Mouse (Mus musculus): ENCODE data around the gene Rps18. TPM values are rescaled to one million over a fixed set of nuclear protein-coding genes. Genes with fewer than 3 reads are reported as not detected.

Rps18 gene
- polyA plus RNA-seq, 1 experiment, result 771 TPM

- no peak for DNase-seq (ENCODE audit: low read depth)
- TF ChIP-seq CTCF (IDR thresholded peaks at IDR 0.05; ENCODE audit: borderline replicate concordance, extremely low read depth, insufficient read depth, insufficient read length) (no peak), POLR2A (IDR thresholded peaks at IDR 0.05; ENCODE audit: borderline replicate concordance, extremely low read depth, insufficient read depth, insufficient read length, poor library complexity, severe bottlenecking) (no peak)
Measured at GRCm38 (mm10) chr17:33965846-33966550, 10.2 kb upstream of the Rps18 start.

- TF ChIP-seq CTCF (IDR thresholded peaks at IDR 0.05; ENCODE audit: borderline replicate concordance, extremely low read depth, insufficient read depth, insufficient read length), result no peak
- no peak for TF ChIP-seq POLR2A (IDR thresholded peaks at IDR 0.05; ENCODE audit: borderline replicate concordance, extremely low read depth, insufficient read depth, insufficient read length, poor library complexity, severe bottlenecking)
- no peak for DNase-seq (ENCODE audit: low read depth)
Measured at GRCm38 (mm10) chr17:33965082-33965845, 9.5 kb upstream of the Rps18 start.

- DNase-seq (ENCODE audit: low read depth), result no peak
- TF ChIP-seq CTCF (IDR thresholded peaks at IDR 0.05; ENCODE audit: borderline replicate concordance, extremely low read depth, insufficient read depth, insufficient read length), result no peak
- no peak for TF ChIP-seq POLR2A (IDR thresholded peaks at IDR 0.05; ENCODE audit: borderline replicate concordance, extremely low read depth, insufficient read depth, insufficient read length, poor library complexity, severe bottlenecking)
Measured at GRCm38 (mm10) chr17:33962876-33963275, 7.1 kb upstream of the Rps18 start.

GRCm38 (mm10) chr17:33959948-33960347 is 4.1 kb upstream of the Rps18 start:
- no peak for TF ChIP-seq CTCF (IDR thresholded peaks at IDR 0.05; ENCODE audit: borderline replicate concordance, extremely low read depth, insufficient read depth, insufficient read length)
- TF ChIP-seq POLR2A (IDR thresholded peaks at IDR 0.05; ENCODE audit: borderline replicate concordance, extremely low read depth, insufficient read depth, insufficient read length, poor library complexity, severe bottlenecking), result no peak
- no peak for DNase-seq (ENCODE audit: low read depth)

- DNase-seq (ENCODE audit: low read depth), result no peak
- TF ChIP-seq CTCF (IDR thresholded peaks at IDR 0.05; ENCODE audit: borderline replicate concordance, extremely low read depth, insufficient read depth, insufficient read length), result no peak
- no peak for TF ChIP-seq POLR2A (IDR thresholded peaks at IDR 0.05; ENCODE audit: borderline replicate concordance, extremely low read depth, insufficient read depth, insufficient read length, poor library complexity, severe bottlenecking)
Measured at GRCm38 (mm10) chr17:33959135-33959534, 3.3 kb upstream of the Rps18 start.

- no peak for DNase-seq (ENCODE audit: low read depth)
- TF ChIP-seq POLR2A (IDR thresholded peaks at IDR 0.05; ENCODE audit: borderline replicate concordance, extremely low read depth, insufficient read depth, insufficient read length, poor library complexity, severe bottlenecking) (no peak), CTCF (IDR thresholded peaks at IDR 0.05; ENCODE audit: borderline replicate concordance, extremely low read depth, insufficient read depth, insufficient read length) (no peak)
Measured at GRCm38 (mm10) chr17:33958451-33958850, 2.6 kb upstream of the Rps18 start.

GRCm38 (mm10) chr17:33957493-33957892 is 1.7 kb upstream of the Rps18 start:
- TF ChIP-seq POLR2A (IDR thresholded peaks at IDR 0.05; ENCODE audit: borderline replicate concordance, extremely low read depth, insufficient read depth, insufficient read length, poor library complexity, severe bottlenecking), result no peak
- no peak for TF ChIP-seq CTCF (IDR thresholded peaks at IDR 0.05; ENCODE audit: borderline replicate concordance, extremely low read depth, insufficient read depth, insufficient read length)
- DNase-seq (ENCODE audit: low read depth), result no peak

GRCm38 (mm10) chr17:33956336-33956735 is 535 bp upstream of the Rps18 start:
- TF ChIP-seq CTCF (IDR thresholded peaks at IDR 0.05; ENCODE audit: borderline replicate concordance, extremely low read depth, insufficient read depth, insufficient read length), result no peak
- TF ChIP-seq POLR2A (IDR thresholded peaks at IDR 0.05; ENCODE audit: borderline replicate concordance, extremely low read depth, insufficient read depth, insufficient read length, poor library complexity, severe bottlenecking), result no peak
- DNase-seq (ENCODE audit: low read depth), result no peak

GRCm38 (mm10) chr17:33954646-33955554 is 901 bp downstream of the Rps18 start:
- no peak for DNase-seq (ENCODE audit: low read depth)
- TF ChIP-seq CTCF (IDR thresholded peaks at IDR 0.05; ENCODE audit: borderline replicate concordance, extremely low read depth, insufficient read depth, insufficient read length) (no peak), POLR2A (IDR thresholded peaks at IDR 0.05; ENCODE audit: borderline replicate concordance, extremely low read depth, insufficient read depth, insufficient read length, poor library complexity, severe bottlenecking) (no peak)

GRCm38 (mm10) chr17:33953961-33954565 is 1.7 kb downstream of the Rps18 start:
- TF ChIP-seq POLR2A (IDR thresholded peaks at IDR 0.05; ENCODE audit: borderline replicate concordance, extremely low read depth, insufficient read depth, insufficient read length, poor library complexity, severe bottlenecking) (no peak), CTCF (IDR thresholded peaks at IDR 0.05; ENCODE audit: borderline replicate concordance, extremely low read depth, insufficient read depth, insufficient read length) (no peak)
- DNase-seq (ENCODE audit: low read depth), result no peak

Measured in brain, embryonic 14.5 days (tissue).